ENCODE assay signal across 11 mouse cellular contexts in the genomic region with DNA sequence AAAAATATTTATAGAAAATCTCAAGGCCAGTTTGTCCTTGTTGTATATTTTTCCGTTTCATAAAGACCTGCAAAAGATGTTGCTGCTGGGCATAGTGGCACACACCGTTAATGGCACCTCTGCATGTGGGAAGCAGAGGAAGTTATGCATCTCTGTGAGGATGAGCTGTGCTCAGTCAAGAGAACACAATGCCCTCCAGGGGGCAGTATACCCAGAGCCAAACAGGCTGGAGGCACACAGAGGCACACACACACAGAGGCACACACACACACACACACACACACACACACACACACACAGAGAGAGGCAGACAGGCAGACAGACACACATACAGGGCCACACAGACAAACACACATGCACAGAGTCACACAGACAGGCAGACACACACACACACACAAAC.
A peak's percentile ranks its signal among the peaks of the same experiment; 100 is the strongest.
DNase-seq lines count a peak whose midpoint lies in the region; ATAC-seq and TF ChIP-seq lines count a peak whose summit lies in the region.
"Had no signal": no experiment of that assay in that cellular context is flagged by ENCODE, and none has a peak within 500 bp of the region (broad histone marks: within the 10 kb centered on the region; RNA-seq: fewer than 3 reads in every experiment).

No protein-coding gene starts in this region.

- H3K4me2 ChIP-seq in kidney, postnatal 0 days (ENCODE audit: low read length), result no peak overlapping the region
- no peak overlapping the region for H3K4me2 ChIP-seq in midbrain, embryonic 14.5 days (ENCODE audit: low read length)
- H3K4me2 ChIP-seq: embryonic facial prominence, embryonic 15.5 days; stomach, embryonic 15.5 days had no signal

- WGBS in kidney, postnatal 0 days, result 80% methylated on average over 2 of the region's 2 CpGs
- 86% methylated on average over 2 of the region's 2 CpGs for WGBS in midbrain, embryonic 14.5 days
- WGBS in midbrain, embryonic 10.5 days, result 89% methylated on average over 2 of the region's 2 CpGs

- H3K9me3 ChIP-seq in kidney, postnatal 0 days (replicated peaks; ENCODE audit: low read length), result no peaks in the 10 kb centered on the region
- no peaks in the 10 kb centered on the region for H3K9me3 ChIP-seq in midbrain, embryonic 14.5 days (ENCODE audit: control insufficient read depth, low read length)
- H3K9me3 ChIP-seq in midbrain, embryonic 10.5 days (replicated peaks), result no peaks in the 10 kb centered on the region
- H3K9me3 ChIP-seq: embryonic facial prominence, embryonic 15.5 days; stomach, embryonic 15.5 days had no signal

- H3K27me3 ChIP-seq in kidney, postnatal 0 days (ENCODE audit: insufficient read depth, low read length), result no peaks in the 10 kb centered on the region
- no peaks in the 10 kb centered on the region for H3K27me3 ChIP-seq in midbrain, embryonic 14.5 days (ENCODE audit: control insufficient read depth, insufficient read depth, low read length)
- H3K27me3 ChIP-seq in midbrain, embryonic 10.5 days (ENCODE audit: low read depth, poor library complexity, severe bottlenecking), result peaks cover 30% of the 10 kb centered on the region
- H3K27me3 ChIP-seq: embryonic facial prominence, embryonic 15.5 days; stomach, embryonic 15.5 days had no signal

- no peak overlapping the region for H3K27ac ChIP-seq in kidney, postnatal 0 days
- no peak overlapping the region for H3K27ac ChIP-seq in midbrain, embryonic 14.5 days (replicated peaks; ENCODE audit: low read depth, low read length)
- H3K27ac ChIP-seq in midbrain, embryonic 10.5 days (replicated peaks), result no peak overlapping the region
- H3K27ac ChIP-seq: embryonic facial prominence, embryonic 15.5 days; macrophage; stomach, embryonic 15.5 days had no signal

- no peak overlapping the region for H3K9ac ChIP-seq in kidney, postnatal 0 days (ENCODE audit: low read depth, low read length)
- H3K9ac ChIP-seq in midbrain, embryonic 14.5 days (replicated peaks; ENCODE audit: low read length), result no peak overlapping the region
- H3K9ac ChIP-seq: embryonic facial prominence, embryonic 15.5 days; stomach, embryonic 15.5 days had no signal

- H3K36me3 ChIP-seq in kidney, postnatal 0 days (ENCODE audit: insufficient read depth, low read length), result peaks cover 34% of the 10 kb centered on the region
- peaks cover 66% of the 10 kb centered on the region for H3K36me3 ChIP-seq in midbrain, embryonic 14.5 days (ENCODE audit: control insufficient read depth, insufficient read depth, low read length)
- H3K36me3 ChIP-seq in midbrain, embryonic 10.5 days, result peaks cover 48% of the 10 kb centered on the region

- DNase-seq in kidney, postnatal 0 days (ENCODE audit: low spot score), result no peak
- no peak for DNase-seq in kidney, adult 9 months
- DNase-seq in midbrain, embryonic 14.5 days, result peak; percentile 43
- no peak for DNase-seq in midbrain, embryonic 10.5 days (ENCODE audit: low spot score)
- peak; percentile 35 for DNase-seq in adipocyte (ENCODE audit: low spot score)
- DNase-seq in testis, postnatal 10 days (ENCODE audit: low spot score), result peak; percentile 66
- DNase-seq: right cerebral cortex, adult 18-20 months had no signal

- no peaks in the 10 kb centered on the region for H3K4me1 ChIP-seq in kidney, postnatal 0 days (replicated peaks; ENCODE audit: insufficient read depth, low read length)
- no peaks in the 10 kb centered on the region for H3K4me1 ChIP-seq in midbrain, embryonic 14.5 days (ENCODE audit: control insufficient read depth, insufficient read depth, low read length)
- no peaks in the 10 kb centered on the region for H3K4me1 ChIP-seq in midbrain, embryonic 10.5 days
- H3K4me1 ChIP-seq: stomach, embryonic 15.5 days had no signal

- H3K4me3 ChIP-seq in kidney, postnatal 0 days (replicated peaks; ENCODE audit: low read depth, low read length), result no peak overlapping the region
- H3K4me3 ChIP-seq in midbrain, embryonic 14.5 days (replicated peaks; ENCODE audit: low read depth, low read length), result no peak overlapping the region
- no peak overlapping the region for H3K4me3 ChIP-seq in midbrain, embryonic 10.5 days
- H3K4me3 ChIP-seq: embryonic facial prominence, embryonic 15.5 days; stomach, embryonic 15.5 days had no signal

- TF ChIP-seq CTCF in kidney, postnatal 0 days (IDR thresholded peaks at IDR 0.05; ENCODE audit: low read depth), result peak; percentile 45; the same call in 1 of the 2 replicates

- no peak for ATAC-seq in kidney, postnatal 0 days (replicated peaks; ENCODE audit: low FRiP score, low read depth)
- ATAC-seq in midbrain, embryonic 14.5 days (ENCODE audit: low FRiP score, low TSS enrichment), result no peak
- ATAC-seq in frontal cortex, adult (ENCODE audit: low TSS enrichment), result no peak

Comparison
In these comparisons a context has a peak if more than half of its experiments do, and no peak if none do; other contexts are left out.
1. DNase-seq: peak in midbrain, embryonic 14.5 days (single experiment), adipocyte (single experiment) and testis, postnatal 10 days (single experiment); none in kidney, postnatal 0 days (single experiment), kidney, adult 9 months (single experiment) and midbrain, embryonic 10.5 days (single experiment).